Mouse (Mus musculus): Measurements from ENCODE around the gene Otud7a. TPM values are rescaled to one million over a fixed set of nuclear protein-coding genes. Genes with fewer than 3 reads are reported as not detected.

Gene Otud7a
- polyA plus RNA-seq (2015; fragmentation: Nextera tagmentation; extraction: Ambion mirVana), result 0.25 and 0.26 TPM in 2 replicates

- Histone ChIP-seq H3K9ac (no peak within 1 kb of the TSS), H3K9me3 (replicated peaks) (no peaks in the 10 kb centered on the region), H3K27me3 (peaks cover 29% of the 10 kb centered on the region), H3K4me2 (replicated peaks) (peak within 1 kb of the TSS; percentile 92), H3K27ac (replicated peaks) (no peak within 1 kb of the TSS), H3K4me3 (replicated peaks) (peak within 1 kb of the TSS; percentile 56), H3K4me1 (peaks cover 6% of the 10 kb centered on the region; the same call in 1 of the 2 replicates), H3K36me3 (no peaks in the 10 kb centered on the region)
- ATAC-seq (ENCODE audit: insufficient number of reproducible peaks, low FRiP score, low TSS enrichment, low read depth), result peak; percentile 81
- under 1% methylated on average over 109 of the region's 123 CpGs for WGBS
Observed at GRCm38 (mm10) chr7:63444484-63445345, at the start of gene Otud7a. Gene Otud7a, plus strand, starts transcription at chr7:63444751.

- Histone ChIP-seq H3K4me2 (replicated peaks) (no peak overlapping the region), H3K9ac (no peak overlapping the region), H3K9me3 (replicated peaks) (0 out of 2 replicates have a peak, but pooled peaks cover 3% of the 10 kb centered on the region), H3K4me1 (no peaks in the 10 kb centered on the region), H3K27me3 (no peaks in the 10 kb centered on the region), H3K36me3 (no peaks in the 10 kb centered on the region), H3K4me3 (replicated peaks) (no peak overlapping the region), H3K27ac (replicated peaks) (no peak overlapping the region)
- no peak for ATAC-seq (ENCODE audit: insufficient number of reproducible peaks, low FRiP score, low TSS enrichment, low read depth)
Observed at GRCm38 (mm10) chr7:63405988-63406387, 38.6 kb upstream of the Otud7a start.

- no peak overlapping the region for H3K27ac ChIP-seq (replicated peaks)
- peaks cover 29% of the 10 kb centered on the region for H3K27me3 ChIP-seq
- H3K9me3 ChIP-seq (replicated peaks), result no peaks in the 10 kb centered on the region
- H3K36me3 ChIP-seq, result no peaks in the 10 kb centered on the region
- peak overlapping the region; percentile 56 for H3K4me3 ChIP-seq (replicated peaks)
- 23% methylated on average over 10 of the region's 10 CpGs for WGBS
- peaks cover 6% of the 10 kb centered on the region; the same call in 1 of the 2 replicates for H3K4me1 ChIP-seq
- peak overlapping the region; percentile 92 for H3K4me2 ChIP-seq (replicated peaks)
- H3K9ac ChIP-seq, result no peak overlapping the region
- ATAC-seq (ENCODE audit: insufficient number of reproducible peaks, low FRiP score, low TSS enrichment, low read depth), result no peak
Observed at GRCm38 (mm10) chr7:63445346-63445700, 772 bp downstream of the Otud7a start.

- no peak overlapping the region for H3K9ac ChIP-seq
- peaks cover 29% of the 10 kb centered on the region for H3K27me3 ChIP-seq
- 20% methylated on average over 1 of the region's 1 CpGs for WGBS
- H3K4me2 ChIP-seq (replicated peaks), result no peak overlapping the region
- no peak overlapping the region for H3K4me3 ChIP-seq (replicated peaks)
- no peaks in the 10 kb centered on the region for H3K9me3 ChIP-seq (replicated peaks)
- no peak overlapping the region for H3K27ac ChIP-seq (replicated peaks)
- no peak for ATAC-seq (ENCODE audit: insufficient number of reproducible peaks, low FRiP score, low TSS enrichment, low read depth)
- H3K36me3 ChIP-seq, result no peaks in the 10 kb centered on the region
- H3K4me1 ChIP-seq, result peaks cover 6% of the 10 kb centered on the region; the same call in 1 of the 2 replicates
Observed at GRCm38 (mm10) chr7:63446951-63447350, 2.4 kb downstream of the Otud7a start.

- WGBS, result 79% methylated on average over 3 of the region's 3 CpGs
- H3K4me3 ChIP-seq (replicated peaks), result no peak overlapping the region
- no peak overlapping the region for H3K4me2 ChIP-seq (replicated peaks)
- H3K36me3 ChIP-seq, result no peaks in the 10 kb centered on the region
- no peak; the same call in 1 of the 2 replicates for ATAC-seq (ENCODE audit: insufficient number of reproducible peaks, low FRiP score, low TSS enrichment, low read depth)
- no peaks in the 10 kb centered on the region for H3K27me3 ChIP-seq
- no peak overlapping the region for H3K9ac ChIP-seq
- no peaks in the 10 kb centered on the region for H3K9me3 ChIP-seq (replicated peaks)
- no peak overlapping the region for H3K27ac ChIP-seq (replicated peaks)
- no peaks in the 10 kb centered on the region for H3K4me1 ChIP-seq
Observed at GRCm38 (mm10) chr7:63455228-63455627, 10.7 kb downstream of the Otud7a start.

GRCm38 (mm10) chr7:63462234-63462633 is 17.7 kb downstream of the Otud7a start:
- 92% methylated on average over 2 of the region's 2 CpGs for WGBS
- no peaks in the 10 kb centered on the region for H3K27me3 ChIP-seq

GRCm38 (mm10) chr7:63462684-63463083 is 18.1 kb downstream of the Otud7a start:
- no peak overlapping the region for H3K4me3 ChIP-seq (replicated peaks)

More at GRCm38 (mm10) chr7:63462234-63462633, 17.7 kb downstream of the Otud7a start:
- H3K9me3 ChIP-seq (replicated peaks), result no peaks in the 10 kb centered on the region
- no peak overlapping the region for H3K4me3 ChIP-seq (replicated peaks)
- H3K4me2 ChIP-seq (replicated peaks), result no peak overlapping the region
- no peak overlapping the region for H3K9ac ChIP-seq
- ATAC-seq (ENCODE audit: insufficient number of reproducible peaks, low FRiP score, low TSS enrichment, low read depth), result no peak
- no peaks in the 10 kb centered on the region for H3K36me3 ChIP-seq
- H3K27ac ChIP-seq (replicated peaks), result no peak overlapping the region
- no peaks in the 10 kb centered on the region for H3K4me1 ChIP-seq

GRCm38 (mm10) chr7:63466729-63467128 is 22.2 kb downstream of the Otud7a start:
- ATAC-seq (ENCODE audit: insufficient number of reproducible peaks, low FRiP score, low TSS enrichment, low read depth), result no peak
- H3K27ac ChIP-seq (replicated peaks), result no peak overlapping the region
- no peak overlapping the region for H3K9ac ChIP-seq
- H3K36me3 ChIP-seq, result no peaks in the 10 kb centered on the region
- no peak overlapping the region for H3K4me3 ChIP-seq (replicated peaks)
- H3K4me1 ChIP-seq, result no peaks in the 10 kb centered on the region
- H3K9me3 ChIP-seq (replicated peaks), result no peaks in the 10 kb centered on the region
- no peaks in the 10 kb centered on the region for H3K27me3 ChIP-seq
- no peak overlapping the region for H3K4me2 ChIP-seq (replicated peaks)
- 85% methylated on average over 6 of the region's 6 CpGs for WGBS

More at GRCm38 (mm10) chr7:63462684-63463083, 18.1 kb downstream of the Otud7a start:
- Histone ChIP-seq H3K36me3 (no peaks in the 10 kb centered on the region), H3K4me1 (no peaks in the 10 kb centered on the region), H3K27ac (replicated peaks) (no peak overlapping the region), H3K9me3 (replicated peaks) (no peaks in the 10 kb centered on the region), H3K9ac (no peak overlapping the region), H3K27me3 (no peaks in the 10 kb centered on the region), H3K4me2 (replicated peaks) (no peak overlapping the region)
- 78% methylated on average over 2 of the region's 2 CpGs for WGBS
- no peak for ATAC-seq (ENCODE audit: insufficient number of reproducible peaks, low FRiP score, low TSS enrichment, low read depth)

GRCm38 (mm10) chr7:63468258-63468657 is 23.7 kb downstream of the Otud7a start:
- Histone ChIP-seq H3K9ac (no peak overlapping the region), H3K27ac (replicated peaks) (no peak overlapping the region), H3K4me2 (replicated peaks) (no peak overlapping the region), H3K4me3 (replicated peaks) (no peak overlapping the region), H3K4me1 (no peaks in the 10 kb centered on the region), H3K36me3 (no peaks in the 10 kb centered on the region), H3K27me3 (no peaks in the 10 kb centered on the region), H3K9me3 (replicated peaks) (no peaks in the 10 kb centered on the region)
- ATAC-seq (ENCODE audit: insufficient number of reproducible peaks, low FRiP score, low TSS enrichment, low read depth), result no peak
- WGBS, result 76% methylated on average over 3 of the region's 3 CpGs

GRCm38 (mm10) chr7:63483091-63483490 is 38.5 kb downstream of the Otud7a start:
- Histone ChIP-seq H3K36me3 (no peaks in the 10 kb centered on the region), H3K9ac (no peak overlapping the region), H3K4me2 (replicated peaks) (no peak overlapping the region), H3K9me3 (replicated peaks) (no peaks in the 10 kb centered on the region), H3K4me1 (no peaks in the 10 kb centered on the region), H3K27me3 (no peaks in the 10 kb centered on the region), H3K27ac (replicated peaks) (no peak overlapping the region), H3K4me3 (replicated peaks) (no peak overlapping the region)
- no peak for ATAC-seq (ENCODE audit: insufficient number of reproducible peaks, low FRiP score, low TSS enrichment, low read depth)
- 83% methylated on average over 2 of the region's 2 CpGs for WGBS

GRCm38 (mm10) chr7:63497051-63497547 is 52.5 kb downstream of the Otud7a start:
- no peak for ATAC-seq (ENCODE audit: insufficient number of reproducible peaks, low FRiP score, low TSS enrichment, low read depth)
- H3K4me3 ChIP-seq (replicated peaks), result no peak overlapping the region
- no peak overlapping the region for H3K27ac ChIP-seq (replicated peaks)
- H3K9ac ChIP-seq, result no peak overlapping the region
- H3K27me3 ChIP-seq, result no peaks in the 10 kb centered on the region
- no peaks in the 10 kb centered on the region for H3K9me3 ChIP-seq (replicated peaks)
- WGBS, result 72% methylated on average over 9 of the region's 9 CpGs
- H3K4me1 ChIP-seq, result no peaks in the 10 kb centered on the region
- H3K4me2 ChIP-seq (replicated peaks), result no peak overlapping the region
- no peaks in the 10 kb centered on the region for H3K36me3 ChIP-seq
